Mouse (Mus musculus) forebrain, postnatal 0 days (tissue): ENCODE results near the gene Ube3c. TPM values are rescaled to one million over a fixed set of nuclear protein-coding genes. Genes with fewer than 3 reads are reported as not detected.
"Not testable (repeated sequence)": the region's sequence is repeated elsewhere in the genome, so short reads cannot be mapped to it uniquely, and the experiment has no call there.

Source experiments
- ATAC-seq: fragments of 200-750 bp; cut with Nextera tagmentation; 2 replicates; pipeline ENCODE4 v1.8.0; 2017; ENCODE audit warnings: mild to moderate bottlenecking, moderate library complexity
- DNase-seq: peaks from one replicate; pipeline ENCODE4 v3.0.0-alpha.2; 2015
- H3K27ac ChIP-seq: fragments of 300-500 bp; sonication (generic); 2 replicates; pipeline ENCODE4 v1.5.1; 2014; ENCODE audit warnings: low read depth, mild to moderate bottlenecking, antibody characterized with exemption, low read length, moderate library complexity, mixed read lengths
- H3K27me3 ChIP-seq: fragments of 300-500 bp; sonication (generic); 2 replicates; pipeline ENCODE4 v1.6.1; 2014; ENCODE audit warnings: mild to moderate bottlenecking, low read length, mixed read lengths; ENCODE audit not compliant: insufficient read depth
- H3K36me3 ChIP-seq: fragments of 300-500 bp; sonication (generic); 2 replicates; pipeline ENCODE4 v1.6.1; 2014; ENCODE audit warnings: mild to moderate bottlenecking, moderate library complexity; ENCODE audit not compliant: insufficient read depth
- H3K4me1 ChIP-seq: fragments of 300-500 bp; sonication (generic); 2 replicates; pipeline ENCODE4 v1.6.1; 2014; ENCODE audit warnings: antibody characterized with exemption; ENCODE audit not compliant: insufficient read depth
- H3K4me2 ChIP-seq: fragments of 300-500 bp; sonication (generic); 2 replicates; pipeline ENCODE4 v1.6.1; 2014; ENCODE audit warnings: low read depth, mild to moderate bottlenecking, moderate library complexity
- H3K4me3 ChIP-seq: fragments of 300-500 bp; sonication (generic); 2 replicates; pipeline ENCODE4 v1.5.1; 2014; ENCODE audit warnings: low read depth, low read length, mixed read lengths
- H3K9ac ChIP-seq: fragments of 300-500 bp; sonication (generic); 2 replicates; pipeline ENCODE4 v1.6.1; 2014; ENCODE audit warnings: mild to moderate bottlenecking
- H3K9me3 ChIP-seq: fragments of 300-500 bp; sonication (generic); 2 replicates; pipeline ENCODE4 v1.6.1; 2016; ENCODE audit warnings: low read length
- CTCF ChIP-seq: sonication (generic); IDR thresholded peaks from 2 replicates; pipeline ENCODE4 v1.5.1; 2016; ENCODE audit warnings: antibody characterized with exemption, control low read depth, low read depth
- WGBS: fragments of 180-500 bp; shearing (Covaris S2); extraction: QIAGEN DNeasy Blood & Tissue Kit; methylation state at CpG from one replicate; pipeline ENCODE4 v1.1.7; 2014; 5-methylcytosine and 5-hydroxymethylcytosine counted together
- polyA plus RNA-seq: library from polyadenylated mRNA; unstranded; fragments of >200 nt; fragmentation: Nextera tagmentation; extraction: Ambion mirVana; gene quantifications from 2 replicates; pipeline ENCODE4 v1.2.1, GENCODE M21; 2015
- total RNA-seq: library from RNA; depleted of rRNA; stranded (reverse); fragments of >200 nt; gene quantifications from 2 replicates; pipeline ENCODE4 v1.2.3, GENCODE M21; 2014

Gene Ube3c
- total and polyA plus RNA-seq, 2 experiments from 2014 or later = 33.0 to 95.6 TPM

DNA sequence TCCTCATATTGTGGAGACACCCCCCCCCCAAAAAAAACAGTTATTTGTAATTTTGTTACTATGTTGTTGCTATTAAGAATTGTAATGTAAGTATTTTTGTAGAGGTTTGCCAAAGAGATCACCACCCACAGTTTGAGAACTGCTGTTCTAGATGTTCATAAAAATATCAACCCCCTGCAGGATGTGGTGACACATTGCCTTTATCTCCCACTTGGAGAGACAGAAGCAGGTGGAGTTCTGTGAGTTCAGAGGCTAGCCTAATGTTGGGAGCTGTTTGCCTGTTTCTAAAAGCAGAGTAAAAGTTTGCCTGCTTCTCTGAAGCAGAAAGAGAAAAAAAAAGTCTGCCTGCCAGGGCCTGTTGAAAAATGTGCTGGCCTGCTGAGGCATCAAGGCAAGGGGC is 67.3 kb downstream of the Ube3c start:
- Histone ChIP-seq H3K27ac (no peak overlapping the region), H3K4me3 (no peak overlapping the region), H3K9me3 (no peaks in the 10 kb centered on the region), H3K4me2 (no peak overlapping the region), H3K4me1 (no peaks in the 10 kb centered on the region), H3K27me3 (no peaks in the 10 kb centered on the region), H3K36me3 (peaks cover 62% of the 10 kb centered on the region), H3K9ac (no peak overlapping the region)
- ATAC-seq (no peak), DNase-seq (no peak)
- no peak for TF ChIP-seq CTCF

DNA sequence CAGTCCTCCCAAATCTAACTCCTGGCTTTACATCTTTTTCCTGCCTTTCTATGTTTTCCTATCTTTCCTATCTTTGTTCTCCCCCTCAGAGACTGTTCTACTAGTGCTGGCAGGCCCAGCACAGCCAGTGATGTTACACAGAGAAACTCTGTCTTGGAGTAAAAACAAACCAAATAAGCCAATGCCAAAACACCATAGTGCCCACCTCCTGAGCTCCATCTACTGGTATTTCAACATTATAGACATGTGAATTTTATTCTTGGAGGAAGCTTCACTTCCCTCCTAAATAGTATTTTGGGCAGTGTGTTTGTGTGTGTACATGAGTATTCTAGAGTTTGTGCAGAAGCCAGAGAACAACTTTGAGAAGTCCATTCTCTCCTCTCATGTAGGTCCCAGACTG is 67.8 kb downstream of the Ube3c start:
- H3K9me3 ChIP-seq = no peaks in the 10 kb centered on the region
- H3K4me1 ChIP-seq = no peaks in the 10 kb centered on the region
- no peak overlapping the region for H3K9ac ChIP-seq
- peak; percentile 30; the same call in 1 of the 2 replicates for TF ChIP-seq CTCF
- no peaks in the 10 kb centered on the region for H3K27me3 ChIP-seq
- DNase-seq (no peak), ATAC-seq (no peak)
- H3K4me3 ChIP-seq = no peak overlapping the region
- peaks cover 57% of the 10 kb centered on the region for H3K36me3 ChIP-seq
- H3K4me2 ChIP-seq = no peak overlapping the region
- H3K27ac ChIP-seq = no peak overlapping the region

DNA sequence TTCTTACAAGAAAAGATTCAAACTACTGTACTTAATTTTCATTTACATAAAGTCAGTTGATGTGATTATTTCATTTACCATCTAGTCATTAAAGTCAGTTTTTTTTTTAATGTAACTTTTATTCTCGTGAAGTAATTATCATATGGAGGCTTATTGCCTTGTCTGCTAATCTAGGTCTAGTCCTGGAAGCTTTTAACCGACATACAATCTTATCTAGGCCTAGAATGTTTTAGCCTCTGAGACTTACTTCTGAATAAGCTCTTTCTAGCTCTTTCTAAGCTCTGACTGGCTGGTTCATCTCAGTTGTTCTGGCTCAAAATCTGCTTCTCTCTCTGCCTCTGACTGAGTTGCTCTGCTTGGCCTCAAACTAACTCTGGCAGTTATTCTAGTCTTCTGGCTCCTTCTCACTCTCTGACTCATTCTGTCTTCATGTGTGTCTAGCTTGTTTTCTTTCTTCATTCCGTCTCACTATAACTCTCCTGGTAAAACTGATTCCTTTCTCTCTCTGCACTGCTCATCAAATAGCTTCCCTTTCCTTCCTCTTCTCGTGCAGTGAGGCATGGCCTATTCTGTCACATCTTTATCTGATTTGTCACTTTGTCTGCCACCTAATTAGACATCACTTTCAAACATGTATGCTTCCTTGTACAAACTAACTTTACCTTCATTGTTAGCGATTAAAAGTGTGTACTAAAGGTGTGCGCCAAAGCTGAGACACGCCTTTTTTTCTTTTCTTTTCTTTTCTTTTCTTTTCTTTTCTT is 72.3 kb downstream of the Ube3c start:
- ATAC-seq (no peak), DNase-seq (no peak)
- Histone ChIP-seq H3K4me3 (no peak overlapping the region), H3K36me3 (peaks cover 40% of the 10 kb centered on the region), H3K9ac (no peak overlapping the region), H3K9me3 (no peaks in the 10 kb centered on the region), H3K27ac (no peak overlapping the region), H3K4me1 (no peaks in the 10 kb centered on the region), H3K27me3 (no peaks in the 10 kb centered on the region), H3K4me2 (no peak overlapping the region)
- TF ChIP-seq CTCF = no peak
- 85% methylated on average over 7 of the region's 7 CpGs for WGBS

DNA sequence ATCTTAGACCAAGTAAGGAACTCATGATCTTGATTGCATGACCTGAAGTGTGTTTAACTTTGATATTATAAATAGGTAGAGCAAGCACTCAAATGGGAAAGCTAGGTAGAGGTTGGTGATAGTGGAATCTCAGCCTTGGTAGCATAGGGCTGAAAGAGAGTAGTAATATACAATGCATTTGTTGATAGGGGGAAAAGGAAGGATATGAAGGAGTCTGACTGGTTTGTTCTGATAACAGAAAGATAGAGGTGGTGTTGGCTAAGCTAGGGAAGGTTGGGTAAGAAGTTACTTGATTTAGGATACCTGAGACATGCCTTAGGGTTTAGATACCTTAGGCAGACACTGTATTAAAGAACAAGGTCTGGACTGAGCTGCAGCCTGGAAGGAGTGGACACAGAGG is 82.7 kb downstream of the Ube3c start:
- ATAC-seq = no peak
- Histone ChIP-seq H3K4me1 (no peaks in the 10 kb centered on the region), H3K36me3 (peaks cover 13% of the 10 kb centered on the region), H3K4me3 (no peak overlapping the region), H3K4me2 (no peak overlapping the region), H3K9ac (no peak overlapping the region), H3K9me3 (no peaks in the 10 kb centered on the region), H3K27me3 (no peaks in the 10 kb centered on the region), H3K27ac (no peak overlapping the region)
- no peak for TF ChIP-seq CTCF
- DNase-seq = no peak

- Histone ChIP-seq H3K4me2 (no peak overlapping the region), H3K27ac (no peak overlapping the region), H3K4me3 (no peak overlapping the region), H3K27me3 (no peaks in the 10 kb centered on the region), H3K9ac (no peak overlapping the region), H3K9me3 (no peaks in the 10 kb centered on the region), H3K36me3 (peaks cover 23% of the 10 kb centered on the region), H3K4me1 (no peaks in the 10 kb centered on the region)
- ATAC-seq = no peak
- DNase-seq = no peak
- no peak for TF ChIP-seq CTCF
- WGBS = 90% methylated on average over 3 of the region's 3 CpGs
These were observed 88.7 kb downstream of the Ube3c start for GRCm38 (mm10) chr5:29657590-29658339.

DNA sequence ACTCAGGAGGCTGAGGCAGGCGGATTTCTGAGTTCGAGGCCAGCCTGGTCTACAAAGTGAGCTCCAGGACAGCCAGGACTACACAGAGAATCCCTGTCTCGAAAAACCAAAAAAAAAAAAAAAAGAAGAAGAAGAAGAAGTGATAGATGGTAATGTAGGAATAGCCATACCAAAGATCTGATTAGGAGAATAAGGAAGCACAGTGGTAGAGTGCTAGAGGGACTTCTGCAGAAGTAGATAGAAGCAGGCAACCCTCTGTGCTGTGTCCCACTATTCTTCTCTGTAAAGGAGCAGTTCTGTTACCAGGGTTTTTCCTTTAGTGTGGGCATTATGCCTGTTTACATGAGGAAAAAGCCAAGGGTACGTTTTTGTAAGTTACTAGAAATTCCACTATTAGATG is 92.2 kb downstream of the Ube3c start:
- ATAC-seq = not testable (repeated sequence)
- WGBS = 90% methylated on average over 4 of the region's 4 CpGs

GRCm38 (mm10) chr5:29665391-29665790 is 96.3 kb downstream of the Ube3c start:
- ATAC-seq = no peak

More for the DNA sequence above, 92.2 kb downstream of the Ube3c start:
- not testable (repeated sequence) for H3K27me3 ChIP-seq, DNase-seq, H3K9me3 ChIP-seq, H3K4me2 ChIP-seq, H3K4me3 ChIP-seq, H3K4me1 ChIP-seq, H3K9ac ChIP-seq, H3K27ac ChIP-seq
- peaks cover 47% of the 10 kb centered on the region for H3K36me3 ChIP-seq

More at GRCm38 (mm10) chr5:29665391-29665790, 96.3 kb downstream of the Ube3c start:
- Histone ChIP-seq H3K4me3 (no peak overlapping the region), H3K9ac (no peak overlapping the region), H3K4me2 (no peak overlapping the region), H3K4me1 (no peaks in the 10 kb centered on the region), H3K9me3 (no peaks in the 10 kb centered on the region), H3K27me3 (no peaks in the 10 kb centered on the region), H3K36me3 (peaks cover 58% of the 10 kb centered on the region), H3K27ac (no peak overlapping the region)
- no peak for DNase-seq
- no peak for TF ChIP-seq CTCF
- 96% methylated on average over 2 of the region's 2 CpGs for WGBS
